Mouse (Mus musculus): ENCODE measurements around the gene Bicd1.
"Not testable (repeated sequence)": the region's sequence is repeated elsewhere in the genome, so short reads cannot be mapped to it uniquely, and the experiment has no call there.

Gene Bicd1

GRCm38 (mm10) chr6:149408833-149409332 is at the start of gene Bicd1:
Gene Bicd1 (plus strand): TSS chr6:149408886.
- peak; percentile 70 for DNase-seq (ENCODE audit: low spot score)

- not testable (repeated sequence) for DNase-seq (ENCODE audit: low spot score)
Measured at GRCm38 (mm10) chr6:149362533-149362932, 46.2 kb upstream of the Bicd1 start.

- DNase-seq (ENCODE audit: low spot score), result not testable (repeated sequence)
Measured at GRCm38 (mm10) chr6:149365975-149366374, 42.7 kb upstream of the Bicd1 start.

- no peak for DNase-seq (ENCODE audit: low spot score)
Measured at GRCm38 (mm10) chr6:149366403-149366802, 42.3 kb upstream of the Bicd1 start.

- DNase-seq (ENCODE audit: low spot score), result peak; percentile 72
Measured at GRCm38 (mm10) chr6:149374986-149375457, 33.7 kb upstream of the Bicd1 start.

GRCm38 (mm10) chr6:149383531-149383930 is 25.2 kb upstream of the Bicd1 start:
- no peak for DNase-seq (ENCODE audit: low spot score)

GRCm38 (mm10) chr6:149386389-149386788 is 22.3 kb upstream of the Bicd1 start:
- no peak for DNase-seq (ENCODE audit: low spot score)

GRCm38 (mm10) chr6:149389626-149390025 is 19.1 kb upstream of the Bicd1 start:
- not testable (repeated sequence) for DNase-seq (ENCODE audit: low spot score)

GRCm38 (mm10) chr6:149399396-149399795 is 9.3 kb upstream of the Bicd1 start:
- DNase-seq (ENCODE audit: low spot score), result no peak

- no peak for DNase-seq (ENCODE audit: low spot score)
Measured at GRCm38 (mm10) chr6:149409341-149409740, 655 bp downstream of the Bicd1 start.

GRCm38 (mm10) chr6:149409845-149410244 is 1.2 kb downstream of the Bicd1 start:
- no peak for DNase-seq (ENCODE audit: low spot score)

GRCm38 (mm10) chr6:149413256-149413655 is 4.6 kb downstream of the Bicd1 start:
- no peak for DNase-seq (ENCODE audit: low spot score)

GRCm38 (mm10) chr6:149424748-149425147 is 16.1 kb downstream of the Bicd1 start:
- no peak for DNase-seq (ENCODE audit: low spot score)

GRCm38 (mm10) chr6:149439140-149439539 is 30.5 kb downstream of the Bicd1 start:
- no peak for DNase-seq (ENCODE audit: low spot score)

GRCm38 (mm10) chr6:149442884-149443283 is 34.2 kb downstream of the Bicd1 start:
- no peak for DNase-seq (ENCODE audit: low spot score)

- no peak for DNase-seq (ENCODE audit: low spot score)
Measured at GRCm38 (mm10) chr6:149445854-149446253, 37.2 kb downstream of the Bicd1 start.

- DNase-seq (ENCODE audit: low spot score), result no peak
Measured at GRCm38 (mm10) chr6:149457324-149457723, 48.6 kb downstream of the Bicd1 start.

- DNase-seq (ENCODE audit: low spot score), result no peak
Measured at GRCm38 (mm10) chr6:149460971-149461370, 52.3 kb downstream of the Bicd1 start.

- DNase-seq (ENCODE audit: low spot score), result peak; percentile 38
Measured at GRCm38 (mm10) chr6:149471477-149471876, 62.8 kb downstream of the Bicd1 start.

- not testable (repeated sequence) for DNase-seq (ENCODE audit: low spot score)
Measured at GRCm38 (mm10) chr6:149472441-149472840, 63.8 kb downstream of the Bicd1 start.

- not testable (repeated sequence) for DNase-seq (ENCODE audit: low spot score)
Measured at GRCm38 (mm10) chr6:149481868-149482267, 73.2 kb downstream of the Bicd1 start.

GRCm38 (mm10) chr6:149494662-149495061 is 86.0 kb downstream of the Bicd1 start:
- DNase-seq (ENCODE audit: low spot score), result no peak

- DNase-seq (ENCODE audit: low spot score), result no peak
Measured at GRCm38 (mm10) chr6:149495925-149496324, 87.2 kb downstream of the Bicd1 start.

Data from testis, postnatal 10 days (tissue).